Mouse (Mus musculus): ENCODE data around the gene Map3k11.

Map3k11 gene

GRCm38 (mm10) chr19:5688200-5689087 is at the start of gene Map3k11, which contains the start of gene Pcnx3:
Map3k11 (plus strand) TSS chr19:5688742.
Pcnx3 (minus strand) TSS chr19:5688908.
- DNase-seq (ENCODE audit: low read depth, low spot score), result peak; percentile 99

- no peak for DNase-seq (ENCODE audit: low read depth, low spot score)
Observed at GRCm38 (mm10) chr19:5640339-5640738, 48.2 kb upstream of the Map3k11 start.

GRCm38 (mm10) chr19:5641021-5641420 is 47.5 kb upstream of the Map3k11 start:
- DNase-seq (ENCODE audit: low read depth, low spot score), result no peak

GRCm38 (mm10) chr19:5641641-5642040 is 46.9 kb upstream of the Map3k11 start:
- no peak for DNase-seq (ENCODE audit: low read depth, low spot score)

- DNase-seq (ENCODE audit: low read depth, low spot score), result no peak
Observed at GRCm38 (mm10) chr19:5645280-5645679, 43.3 kb upstream of the Map3k11 start.

- DNase-seq (ENCODE audit: low read depth, low spot score), result no peak
Observed at GRCm38 (mm10) chr19:5646731-5647330, 41.7 kb upstream of the Map3k11 start.

GRCm38 (mm10) chr19:5647791-5648190 is 40.8 kb upstream of the Map3k11 start:
- DNase-seq (ENCODE audit: low read depth, low spot score), result no peak

GRCm38 (mm10) chr19:5648401-5649297 is 39.9 kb upstream of the Map3k11 start:
- peak; percentile 94 for DNase-seq (ENCODE audit: low read depth, low spot score)

GRCm38 (mm10) chr19:5649298-5649741 is 39.2 kb upstream of the Map3k11 start:
- DNase-seq (ENCODE audit: low read depth, low spot score), result no peak

- no peak for DNase-seq (ENCODE audit: low read depth, low spot score)
Observed at GRCm38 (mm10) chr19:5651502-5652274, 36.9 kb upstream of the Map3k11 start.

- no peak for DNase-seq (ENCODE audit: low read depth, low spot score)
Observed at GRCm38 (mm10) chr19:5652570-5652969, 36.0 kb upstream of the Map3k11 start.

- no peak for DNase-seq (ENCODE audit: low read depth, low spot score)
Observed at GRCm38 (mm10) chr19:5653969-5654719, 34.4 kb upstream of the Map3k11 start.

GRCm38 (mm10) chr19:5654720-5655298 is 33.7 kb upstream of the Map3k11 start:
- DNase-seq (ENCODE audit: low read depth, low spot score), result no peak

- peak; percentile 61 for DNase-seq (ENCODE audit: low read depth, low spot score)
Observed at GRCm38 (mm10) chr19:5660942-5661751, 27.4 kb upstream of the Map3k11 start.

- peak; percentile 48 for DNase-seq (ENCODE audit: low read depth, low spot score)
Observed at GRCm38 (mm10) chr19:5662310-5662709, 26.2 kb upstream of the Map3k11 start.

GRCm38 (mm10) chr19:5662981-5663913 is 25.3 kb upstream of the Map3k11 start, which contains the start of gene Sipa1:
Sipa1 (minus strand) TSS chr19:5663707.
- peak; percentile 93 for DNase-seq (ENCODE audit: low read depth, low spot score)

- no peak for DNase-seq (ENCODE audit: low read depth, low spot score)
Observed at GRCm38 (mm10) chr19:5664669-5665257, 23.8 kb upstream of the Map3k11 start.
